Mouse (Mus musculus) testis, postnatal 10 days (tissue): ENCODE data around the gene Cntn2.

Experiments used
- DNase-seq: peaks from one replicate; pipeline ENCODE4 v3.0.0; 2021; ENCODE audit warnings: low spot score

Gene Cntn2

DNA sequence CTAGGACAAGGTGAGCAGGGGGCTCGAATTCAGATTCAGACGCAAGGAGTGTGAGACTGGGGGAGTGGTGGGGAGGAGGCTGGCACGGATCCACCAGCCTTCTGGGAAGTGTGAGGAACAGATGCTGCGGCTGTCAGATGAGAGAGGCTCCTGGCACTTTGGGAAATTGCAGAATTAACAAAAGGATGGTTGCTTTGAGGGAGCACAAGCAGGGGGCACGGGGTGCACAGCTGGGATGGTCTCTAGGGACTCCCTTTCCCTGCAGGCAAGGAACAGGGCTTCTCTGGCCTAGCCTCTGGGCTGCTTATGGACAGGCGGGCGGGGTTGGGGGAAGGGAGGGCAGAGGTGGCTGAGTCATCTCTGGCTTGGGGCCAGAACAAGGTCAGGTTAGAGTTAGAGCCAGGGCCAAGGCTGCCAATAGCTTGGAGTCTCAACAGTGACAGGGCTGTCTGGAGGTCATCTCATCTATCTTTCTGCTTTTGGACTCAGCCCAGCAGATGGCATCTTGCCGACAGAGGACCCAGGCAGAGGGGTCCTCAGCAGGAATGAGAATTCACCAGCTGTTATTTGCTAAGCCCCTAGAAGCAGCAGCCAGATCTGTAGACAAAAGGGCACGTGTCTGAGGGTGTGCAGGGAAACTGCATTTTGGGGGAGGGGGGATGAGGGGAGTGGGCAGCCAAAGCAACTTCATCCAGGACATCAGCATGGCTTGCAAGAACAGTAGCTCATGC is 15.0 kb upstream of the Cntn2 start:
- DNase-seq = peak; percentile 75

DNA sequence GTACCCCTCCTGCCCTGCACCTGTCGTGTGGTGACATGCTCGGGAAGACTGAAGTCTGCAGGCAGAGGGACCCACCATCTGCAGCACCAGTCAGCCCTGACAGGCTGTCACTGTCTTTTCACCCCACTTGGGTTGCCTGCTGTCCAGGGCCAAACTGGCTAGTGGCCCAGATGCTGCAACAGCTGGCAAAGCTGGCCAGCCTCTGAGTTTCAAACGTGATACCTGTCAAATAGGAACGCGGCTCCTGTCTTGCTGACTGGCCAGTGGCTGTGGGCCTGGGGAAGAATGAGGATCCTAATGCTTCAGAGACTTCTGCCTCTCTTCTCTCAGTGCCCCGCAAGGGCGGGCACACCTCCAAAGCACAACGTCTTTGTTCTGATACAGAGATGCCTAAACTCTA is 733 bp upstream of the Cntn2 start:
- no peak for DNase-seq

DNA sequence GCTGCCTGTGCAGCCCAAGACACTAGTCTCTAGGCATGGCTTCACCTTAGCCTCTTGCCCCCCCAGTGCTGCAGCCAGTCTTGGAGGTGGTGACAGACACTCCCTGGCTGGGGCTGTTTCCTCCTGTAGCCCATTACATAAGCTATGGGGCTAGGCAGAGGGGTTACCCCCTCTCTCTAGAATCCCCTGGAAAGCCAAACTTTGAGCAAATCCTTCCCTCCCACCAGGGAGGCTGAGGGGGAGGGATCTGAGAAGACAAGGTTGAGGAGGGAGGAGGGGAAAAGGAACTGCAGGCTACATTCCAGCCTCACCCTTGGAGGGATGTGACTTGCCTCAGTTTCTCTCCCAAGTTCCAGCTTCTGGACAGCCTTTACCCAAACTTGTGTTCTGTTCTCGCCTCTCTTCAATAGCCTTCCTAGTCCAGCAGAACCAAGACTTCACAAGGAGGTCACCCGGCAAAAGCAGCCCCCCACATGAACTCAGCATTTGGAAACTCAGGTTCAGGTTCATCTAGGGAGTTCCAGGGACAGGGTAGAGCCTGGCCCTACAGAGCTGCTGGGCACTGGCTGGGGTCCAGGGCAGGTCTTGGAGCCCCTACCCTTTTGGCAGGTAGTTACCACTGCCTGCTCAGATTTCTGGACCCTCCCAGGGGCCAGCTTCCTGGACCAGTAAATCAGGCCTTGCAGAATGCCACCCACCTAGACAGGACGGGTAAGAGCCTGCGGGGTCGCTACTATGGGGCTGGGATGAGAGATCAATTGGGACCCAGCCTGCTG is 1.0 kb downstream of the Cntn2 start:
- no peak for DNase-seq

DNA sequence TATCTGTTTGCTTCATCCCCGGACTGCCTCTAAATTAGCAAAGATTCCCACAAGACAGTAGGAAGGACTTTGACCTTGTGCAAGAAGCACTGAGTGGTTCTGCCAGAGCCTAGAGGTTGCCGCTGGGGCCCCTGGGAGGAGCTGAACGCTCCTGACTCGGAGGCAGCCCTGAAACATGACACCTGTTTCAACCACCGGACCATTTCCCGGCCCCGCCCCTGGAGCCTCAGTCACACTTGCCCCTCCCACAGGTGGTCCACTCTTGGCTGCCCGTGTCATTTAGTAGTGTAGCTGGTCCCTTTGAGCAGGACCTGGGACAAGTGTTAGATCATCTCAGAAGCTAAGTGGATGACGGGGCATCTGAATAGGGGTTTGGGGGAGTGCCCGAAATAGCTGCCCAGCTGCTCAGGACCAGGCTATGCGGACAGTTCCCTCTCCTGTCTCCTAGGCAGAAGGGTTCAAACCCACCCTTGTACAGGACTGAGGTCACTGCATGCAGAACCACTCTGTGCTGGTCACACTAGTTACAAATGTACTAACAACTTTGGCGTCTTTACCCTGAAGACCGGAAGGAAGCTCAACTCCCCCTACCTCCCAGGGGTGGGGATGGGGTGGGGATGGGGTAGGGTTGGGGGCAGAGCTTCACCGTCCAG is 1.8 kb downstream of the Cntn2 start:
- no peak for DNase-seq

DNA sequence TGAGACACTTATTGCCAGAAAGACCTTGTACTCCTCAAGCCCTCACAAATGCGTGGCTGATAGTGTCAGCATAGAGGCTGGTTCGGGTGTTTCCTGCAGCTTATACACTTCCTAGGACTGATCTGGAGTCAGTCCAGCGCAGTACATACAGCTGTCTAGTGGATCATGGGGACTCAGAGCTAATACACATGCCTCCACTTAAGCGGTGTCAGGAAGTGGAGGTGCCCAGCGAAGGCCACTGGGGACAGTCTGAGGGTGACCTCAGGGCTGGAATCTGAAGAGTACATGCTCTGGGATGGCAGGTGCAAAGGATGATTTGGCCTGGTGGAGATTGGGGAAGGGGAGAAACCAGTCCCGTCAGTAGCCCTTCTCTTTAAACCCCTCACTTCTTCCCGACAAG is 2.4 kb downstream of the Cntn2 start:
- DNase-seq = no peak

DNA sequence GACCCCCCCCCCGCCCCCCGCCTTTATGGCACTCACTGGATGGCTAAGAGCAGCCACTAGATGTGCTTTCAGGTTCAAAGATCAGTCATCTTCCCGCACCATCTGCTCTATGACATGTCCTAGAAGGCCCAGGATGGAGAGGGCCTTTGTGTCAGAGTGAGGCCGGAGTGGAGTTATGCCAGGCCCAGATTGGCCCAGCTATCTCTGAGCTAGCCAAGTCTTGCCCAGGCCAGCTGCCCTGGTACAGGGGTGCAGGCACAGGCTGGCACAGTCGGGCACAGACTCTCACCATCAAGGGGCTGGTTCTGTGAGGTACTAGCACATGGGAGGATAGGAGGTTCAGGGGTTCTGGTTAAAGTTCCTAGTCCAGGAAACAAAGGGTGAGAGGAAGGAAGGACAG is 5.3 kb downstream of the Cntn2 start:
- DNase-seq = no peak

DNA sequence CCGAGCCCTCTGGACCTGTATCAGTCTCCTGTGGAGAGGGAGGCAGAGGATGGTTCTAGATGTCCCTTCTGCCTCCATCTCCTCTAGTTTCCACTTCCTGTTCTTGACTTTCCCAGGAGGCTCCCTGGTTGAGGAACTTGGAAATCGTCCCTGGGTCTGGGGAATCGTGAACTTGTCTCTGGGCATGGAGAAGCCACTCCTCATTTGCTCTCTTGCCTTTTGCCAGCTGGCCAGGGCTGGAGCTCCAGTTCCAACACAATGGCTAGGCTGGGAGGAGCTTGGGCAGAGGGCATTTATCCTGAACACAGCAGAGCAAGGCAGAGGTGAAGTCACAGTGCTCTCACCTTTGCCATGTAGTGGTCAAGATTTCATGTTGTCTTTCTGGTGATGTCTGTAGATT is 6.6 kb downstream of the Cntn2 start:
- no peak for DNase-seq

DNA sequence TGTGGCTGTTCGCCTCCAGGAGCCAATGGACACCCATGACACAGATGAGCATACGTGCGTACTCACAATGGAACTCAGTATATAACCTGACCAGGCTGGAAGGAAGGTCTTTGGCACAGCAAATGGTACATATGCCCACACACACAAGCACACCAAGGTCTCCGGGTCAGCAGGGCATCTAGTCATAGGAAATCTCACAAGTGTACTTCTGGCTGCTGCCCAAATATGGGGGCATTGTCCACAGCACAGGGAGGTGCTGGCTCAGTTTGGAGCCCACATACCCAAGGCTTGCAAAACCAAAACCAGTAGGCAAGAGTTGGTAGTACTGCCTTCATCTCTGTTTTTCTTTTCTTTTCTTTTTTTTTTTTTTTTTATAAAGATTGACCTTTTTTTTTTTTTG is 7.5 kb downstream of the Cntn2 start:
- no peak for DNase-seq

DNA sequence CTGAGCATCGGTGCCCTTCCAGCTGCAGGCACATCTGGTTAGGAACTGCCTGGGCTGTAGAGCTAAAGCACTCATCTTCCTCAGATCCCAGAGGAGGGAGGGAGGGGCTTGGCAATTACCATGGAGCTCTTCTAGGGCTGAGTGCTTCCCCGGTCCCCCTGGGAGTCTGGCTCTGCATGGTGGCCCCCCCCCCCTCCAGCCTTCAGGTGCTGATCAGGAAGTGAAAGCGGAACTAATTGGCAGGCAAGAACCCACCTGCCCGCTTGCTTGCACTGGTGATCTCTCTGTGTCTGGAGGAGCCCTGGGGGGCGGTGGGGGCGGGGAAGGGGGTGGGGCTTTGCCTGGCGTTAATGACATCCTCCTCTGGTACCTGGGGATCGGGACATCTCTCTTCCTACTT is 9.2 kb downstream of the Cntn2 start:
- DNase-seq = no peak

DNA sequence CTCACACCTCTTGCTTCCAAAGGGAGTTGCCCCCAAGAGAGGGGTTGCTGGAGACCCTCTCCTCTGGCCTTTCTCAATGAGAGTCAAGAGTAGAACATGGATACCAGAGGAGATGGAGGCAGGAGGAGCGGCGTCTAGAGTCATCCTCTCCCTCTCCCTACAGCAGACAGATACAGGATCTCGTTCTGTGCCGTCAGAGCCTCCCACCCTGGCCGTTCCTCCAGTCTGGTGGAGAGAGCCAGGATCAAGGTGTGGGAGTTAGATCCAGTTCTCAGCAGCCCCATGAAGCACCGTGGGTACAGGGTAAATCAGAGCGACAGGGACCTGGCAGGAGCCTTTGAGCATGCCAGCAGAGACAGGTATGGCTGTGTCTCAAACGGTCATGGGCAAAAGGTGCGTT is 10.5 kb downstream of the Cntn2 start:
- DNase-seq = no peak

DNA sequence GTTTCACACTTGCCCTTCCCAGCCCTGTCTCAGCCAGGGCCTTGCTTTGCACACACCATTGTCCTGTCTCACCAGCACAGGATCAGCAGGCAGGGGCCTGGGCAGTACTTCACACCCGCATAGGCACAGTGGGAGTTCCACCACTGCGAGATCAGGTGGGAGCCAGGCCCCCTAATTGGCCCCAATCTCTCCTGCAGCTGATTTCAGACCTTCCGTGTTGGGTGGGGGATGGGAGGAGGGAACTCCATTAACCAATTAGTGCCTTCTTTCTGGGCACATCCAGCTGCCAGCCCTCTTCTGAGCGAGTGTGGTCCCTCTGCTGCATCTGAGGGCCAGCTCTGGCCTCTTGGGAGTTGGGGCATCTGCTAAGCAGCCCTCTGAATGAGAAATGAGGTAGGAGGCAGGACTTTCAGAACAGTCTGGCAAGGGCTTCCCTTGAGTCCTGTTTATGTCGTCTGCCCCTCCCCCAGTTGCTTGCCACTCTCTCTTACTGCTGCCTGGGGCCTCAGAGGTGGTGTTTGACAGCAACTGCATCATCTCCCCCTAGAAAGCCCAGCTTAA is 12.3 kb downstream of the Cntn2 start:
- DNase-seq = no peak

DNA sequence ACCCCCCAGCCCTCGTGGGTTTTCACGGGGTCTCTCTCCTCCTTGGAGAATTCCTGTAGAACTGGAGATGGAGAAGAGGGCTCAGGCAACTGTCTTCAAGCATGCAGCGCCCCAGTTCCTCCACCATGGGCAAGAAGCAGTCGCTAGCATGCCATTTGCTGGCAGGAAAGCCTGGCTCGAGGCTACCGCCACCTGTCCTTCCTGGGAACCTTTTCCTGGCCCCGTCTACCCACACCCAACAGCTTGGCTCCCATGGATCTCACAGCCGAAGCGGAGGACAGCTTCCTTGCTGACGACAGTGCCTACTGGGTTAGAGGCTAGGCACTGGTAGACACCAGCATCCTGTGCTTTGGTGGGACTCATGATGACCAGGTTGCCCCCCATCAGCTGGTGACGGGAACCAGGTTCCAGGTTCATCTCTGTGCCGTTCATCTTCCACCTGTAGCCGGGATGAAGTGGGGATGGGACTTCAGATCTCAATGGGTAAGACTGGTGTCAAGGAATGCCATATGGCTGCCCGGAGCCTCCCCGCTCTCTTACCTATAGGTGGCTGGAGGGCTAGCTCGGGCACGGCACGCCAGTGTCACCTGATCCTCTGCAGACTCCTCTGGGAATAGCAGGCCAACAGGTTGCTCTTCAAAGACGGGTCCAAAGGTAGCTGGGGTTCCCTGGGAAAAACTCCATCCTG is 14.3 kb downstream of the Cntn2 start:
- DNase-seq = no peak

DNA sequence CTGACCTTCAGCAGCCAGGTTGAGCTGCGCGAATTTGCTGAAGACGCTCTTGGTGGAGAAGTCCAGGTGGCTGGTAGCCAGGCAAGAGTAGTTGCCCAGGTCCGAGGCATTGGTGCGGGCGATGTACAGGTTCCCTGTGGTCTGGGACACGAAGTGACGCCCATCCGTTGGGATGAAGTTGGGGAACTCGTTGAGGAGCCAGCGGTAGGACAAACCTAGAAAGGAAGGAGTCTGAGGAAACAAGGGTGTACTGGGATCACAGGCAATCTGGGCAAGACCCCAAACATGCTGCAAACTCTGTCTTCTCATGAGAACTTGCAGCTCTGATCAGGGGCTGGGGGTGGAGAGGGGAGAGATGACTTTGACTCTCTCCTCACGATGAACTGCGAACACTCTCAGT is 15.0 kb downstream of the Cntn2 start:
- no peak for DNase-seq

DNA sequence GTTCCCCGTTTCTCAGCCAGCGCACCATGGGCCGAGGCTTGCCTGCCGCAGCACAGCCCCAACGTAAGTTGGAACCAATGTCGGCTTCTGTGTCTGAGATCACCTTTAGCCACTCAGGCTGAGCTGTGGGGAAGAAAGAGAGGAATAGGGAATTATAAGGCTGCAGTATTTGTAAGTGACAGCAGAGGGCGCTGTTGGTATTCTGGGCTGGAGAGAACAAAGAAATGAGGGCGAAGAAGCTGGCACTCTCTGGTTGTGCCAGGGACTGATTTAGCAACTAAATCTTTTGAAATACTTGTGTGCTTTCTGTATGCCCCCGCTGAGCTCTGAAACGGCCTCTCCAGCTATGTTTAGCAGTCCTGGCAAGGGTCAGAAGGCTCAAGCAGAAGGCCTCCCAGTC is 17.2 kb downstream of the Cntn2 start:
- peak; percentile 81 for DNase-seq

DNA sequence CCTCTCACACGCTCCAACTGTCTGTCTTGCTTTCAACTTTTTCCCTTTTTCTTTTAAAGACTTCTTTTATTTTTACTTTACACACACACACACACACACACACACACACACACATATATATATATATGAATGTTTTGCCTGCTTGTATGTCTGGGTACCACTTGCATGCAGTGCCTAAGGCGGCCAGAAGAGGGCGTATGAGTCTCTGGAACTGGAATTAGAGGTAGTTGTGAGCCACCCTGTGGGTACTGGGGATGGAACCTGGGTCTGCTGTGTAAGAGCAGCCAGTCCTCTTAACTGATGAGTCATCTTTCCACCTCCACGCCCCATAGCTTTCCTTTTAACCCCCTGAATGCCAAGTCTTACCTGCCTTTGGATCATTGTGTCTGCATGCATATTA is 19.1 kb downstream of the Cntn2 start:
- DNase-seq = no peak

DNA sequence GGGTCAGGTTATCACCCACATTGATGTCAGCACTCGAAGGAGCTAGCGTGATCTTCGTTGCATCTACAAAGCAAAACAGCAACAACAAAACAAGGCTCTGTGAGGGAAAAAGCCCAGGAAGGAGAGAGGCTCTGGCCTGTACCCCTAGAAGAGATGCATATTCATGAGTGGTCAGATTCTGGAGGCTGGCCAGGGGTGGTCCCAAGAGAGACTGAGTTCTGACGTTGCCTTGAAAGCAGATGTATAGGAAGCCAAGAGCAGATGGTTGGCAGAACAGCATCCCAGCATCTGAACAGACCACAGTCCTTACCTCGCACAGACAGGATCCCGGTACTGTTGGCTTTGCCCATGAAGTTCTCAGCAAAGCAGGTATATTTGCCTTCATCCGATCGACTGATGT is 20.0 kb downstream of the Cntn2 start:
- DNase-seq = no peak

DNA sequence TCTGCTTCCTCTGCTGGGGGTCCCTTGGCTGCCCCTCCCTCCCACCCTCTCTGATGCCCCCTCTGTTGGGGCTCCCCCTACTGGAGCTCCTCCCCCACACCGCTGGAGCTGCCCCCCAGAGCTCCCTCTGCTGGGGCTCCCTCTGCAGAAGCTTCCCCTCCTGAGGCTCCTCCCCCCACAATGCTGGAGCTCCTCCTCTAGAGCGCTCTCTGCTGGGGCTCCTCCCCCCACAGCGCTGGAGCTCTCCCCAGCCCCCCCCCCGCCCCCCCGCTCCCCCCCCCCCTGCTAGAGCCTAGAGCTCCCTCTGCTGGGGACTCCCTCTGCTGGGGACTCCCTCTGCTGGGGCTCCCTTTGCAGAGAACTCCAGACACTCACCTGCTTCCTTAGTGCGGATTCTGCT is 22.3 kb downstream of the Cntn2 start:
- DNase-seq = peak; percentile 83

DNA sequence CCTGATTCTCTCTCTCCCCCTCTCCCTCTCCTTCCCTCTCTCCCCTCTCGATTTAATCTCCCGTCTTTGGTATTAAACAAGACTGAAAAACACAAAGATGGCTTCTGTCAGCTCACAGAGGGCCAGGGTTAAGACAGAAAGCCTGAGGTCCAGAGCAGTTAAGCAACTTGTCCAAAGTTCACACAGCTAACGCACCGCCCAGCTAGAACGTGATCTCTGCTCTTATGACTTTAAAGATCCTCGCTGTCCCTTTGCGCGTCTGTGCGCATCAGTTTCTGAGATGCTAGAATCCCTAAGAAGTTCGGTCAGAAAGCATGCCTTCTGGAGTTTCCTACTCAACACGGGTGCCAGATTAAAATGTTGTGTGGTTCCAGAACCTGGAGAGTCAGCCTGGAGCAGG is 23.3 kb downstream of the Cntn2 start:
- DNase-seq = no peak

DNA sequence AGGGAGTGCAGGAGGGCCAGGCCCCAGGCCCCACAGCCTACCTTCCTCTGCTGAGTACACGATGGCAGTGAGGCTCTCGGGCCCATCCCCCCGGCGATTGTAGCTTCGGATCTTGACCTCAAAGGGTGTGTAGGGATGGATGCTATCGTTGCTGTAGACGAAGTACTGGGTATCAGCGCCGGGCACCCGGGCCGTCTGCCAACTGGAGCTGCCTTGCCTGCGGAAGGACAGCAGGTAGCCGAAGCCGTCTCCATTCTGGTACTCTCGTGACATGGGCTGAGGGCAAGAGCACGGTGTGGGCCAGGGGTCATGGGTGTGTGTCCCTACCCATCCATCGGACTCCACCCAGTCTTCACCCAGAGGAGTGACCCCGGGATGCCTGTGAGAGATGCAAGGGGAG is 24.4 kb downstream of the Cntn2 start:
- DNase-seq = no peak

DNA sequence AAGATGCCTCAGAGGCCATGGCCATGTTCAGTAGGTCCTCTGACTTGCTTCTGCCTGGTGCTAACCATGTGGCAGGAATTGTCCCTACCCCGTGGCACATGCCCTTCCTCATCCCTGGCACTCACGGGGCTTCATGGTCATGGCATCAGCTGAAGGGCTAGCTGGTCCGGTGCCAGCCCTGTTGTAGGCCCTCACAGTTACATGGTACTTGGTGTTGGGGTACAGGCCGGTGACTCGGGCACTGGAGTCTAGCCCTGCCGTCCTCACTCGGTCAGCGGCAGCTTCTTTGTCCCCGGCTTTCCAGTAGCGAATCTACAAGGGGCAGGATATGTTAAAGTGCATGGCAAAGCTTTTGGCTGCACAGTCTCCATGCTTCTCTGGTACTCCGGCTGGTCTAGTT is 26.3 kb downstream of the Cntn2 start:
- DNase-seq = no peak

DNA sequence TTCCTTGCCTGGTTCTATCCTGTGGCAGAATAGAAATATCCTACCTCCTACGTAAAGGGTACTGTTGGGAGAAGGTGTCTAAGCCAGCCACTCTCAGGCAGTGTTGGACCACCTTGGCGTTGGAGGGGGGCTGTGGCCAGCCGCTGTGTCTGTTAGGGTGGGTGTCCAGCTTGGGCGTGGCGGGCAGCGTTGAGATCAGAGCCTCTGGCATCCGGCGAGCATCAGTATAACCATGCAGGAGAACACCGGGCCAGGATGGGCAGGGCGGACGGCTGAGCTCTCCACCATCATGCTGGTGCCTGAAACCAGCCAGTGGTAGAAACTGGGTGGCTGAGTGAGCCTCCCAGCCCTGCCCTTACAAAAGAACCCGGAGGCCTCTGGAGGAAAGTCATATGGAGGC is 27.7 kb downstream of the Cntn2 start:
- DNase-seq = no peak

DNA sequence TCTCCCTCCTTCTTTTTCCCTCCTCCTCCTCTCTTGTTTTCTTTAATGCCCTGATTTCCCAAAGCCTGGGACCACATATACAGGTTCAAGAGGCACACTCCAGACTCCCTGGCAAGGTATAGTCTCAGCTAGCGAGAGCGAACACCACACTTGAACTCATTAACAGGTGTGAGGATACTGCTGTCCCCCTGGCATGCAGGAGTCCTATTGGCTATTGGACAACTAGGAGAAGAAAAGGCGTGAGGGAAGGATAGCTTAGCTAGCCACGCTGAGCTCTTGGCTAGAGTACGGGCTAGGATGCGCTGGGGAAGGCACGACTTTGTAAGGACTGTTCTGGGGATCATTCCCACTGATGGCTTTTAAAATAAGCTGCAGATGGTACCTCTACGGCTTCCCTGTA is 30.9 kb downstream of the Cntn2 start:
- DNase-seq = no peak

DNA sequence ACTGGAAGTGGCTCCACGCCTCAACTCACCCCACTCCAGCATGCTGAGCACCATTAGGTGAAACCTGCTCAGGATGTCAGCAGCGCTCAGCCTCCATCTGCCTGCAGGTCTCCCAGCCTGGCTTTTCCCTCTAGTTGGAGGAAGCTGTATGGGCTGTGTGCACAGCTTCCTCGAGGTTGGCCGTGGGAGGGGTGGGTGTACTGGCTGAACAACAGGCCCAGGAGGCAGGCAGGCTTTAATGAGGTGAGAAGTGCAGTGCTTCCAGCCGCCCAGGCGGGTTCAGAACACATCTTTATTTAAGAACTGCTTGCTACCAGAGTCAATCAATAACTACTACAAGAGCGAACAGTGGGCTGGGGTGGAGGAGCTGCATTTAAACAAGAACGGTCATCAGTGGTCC is 31.5 kb downstream of the Cntn2 start:
- no peak for DNase-seq
